ENCODE assay signal across 9 mouse cellular contexts in genomic region chr8:58912840-58913639, GRCm38 (mm10). TPM values are rescaled to one million over a fixed set of nuclear protein-coding genes. Genes with fewer than 3 reads are reported as not detected.
DNase-seq lines count a peak whose midpoint lies in the region; ATAC-seq and TF ChIP-seq lines count a peak whose summit lies in the region.
"Had no signal": no experiment of that assay in that cellular context is flagged by ENCODE, and none has a peak within 500 bp of the region (broad histone marks: within the 10 kb centered on the region; RNA-seq: fewer than 3 reads in every experiment).

No protein-coding gene starts in this region.

- 2% methylated on average over 30 of the region's 30 CpGs for WGBS in lung, embryonic 14.5 days
- 1% methylated on average over 30 of the region's 30 CpGs for WGBS in hindbrain, embryonic 10.5 days
- 2% methylated on average over 30 of the region's 30 CpGs for WGBS in limb, embryonic 10.5 days
- 6% methylated on average over 30 of the region's 30 CpGs for WGBS in olfactory bulb, adult 2 months

- TF ChIP-seq POLR2A in olfactory bulb, adult 2 months (IDR thresholded peaks at IDR 0.05; ENCODE audit: insufficient read depth, low read depth, low read length): no peak

- H3K27ac ChIP-seq in lung, embryonic 14.5 days (ENCODE audit: low read depth): no peak overlapping the region
- peak overlapping the region; percentile 63 for H3K27ac ChIP-seq in hindbrain, embryonic 10.5 days
- peak overlapping the region; percentile 75 for H3K27ac ChIP-seq in limb, embryonic 10.5 days
- peak overlapping the region; percentile 38 for H3K27ac ChIP-seq in olfactory bulb, adult 2 months (ENCODE audit: insufficient read depth, low read depth, low read length)

- DNase-seq in lung, embryonic 14.5 days: peak; percentile 56
- DNase-seq in lung, postnatal 14 days: no peak
- peak; percentile 35 for DNase-seq in embryo, embryonic 10.5 days (ENCODE audit: low spot score)
- DNase-seq in hindbrain, embryonic 10.5 days (ENCODE audit: low spot score): peak; percentile 34
- DNase-seq in limb, embryonic 10.5 days (ENCODE audit: low spot score): no peak
- DNase-seq in thymus, postnatal 36 days: no peak
- DNase-seq in ovary, adult 18-20 months (ENCODE audit: low spot score): no peak

- peak overlapping the region; percentile 85 for H3K4me2 ChIP-seq in lung, embryonic 14.5 days

- no peaks in the 10 kb centered on the region for H3K9me3 ChIP-seq in lung, embryonic 14.5 days (ENCODE audit: low read depth, low read length)
- no peaks in the 10 kb centered on the region for H3K9me3 ChIP-seq in hindbrain, embryonic 10.5 days
- H3K9me3 ChIP-seq in limb, embryonic 10.5 days (replicated peaks): no peaks in the 10 kb centered on the region

- H3K36me3 ChIP-seq in lung, embryonic 14.5 days (ENCODE audit: insufficient read depth): no peaks in the 10 kb centered on the region
- no peaks in the 10 kb centered on the region for H3K36me3 ChIP-seq in hindbrain, embryonic 10.5 days
- H3K36me3 ChIP-seq in limb, embryonic 10.5 days: no peaks in the 10 kb centered on the region

- peak overlapping the region; percentile 33; the same call in 1 of the 2 replicates for H3K9ac ChIP-seq in lung, embryonic 14.5 days

- peak; percentile 75 for ATAC-seq in lung, embryonic 14.5 days (ENCODE audit: insufficient read depth)

- peak overlapping the region; percentile 47 for H3K4me3 ChIP-seq in lung, embryonic 14.5 days (ENCODE audit: low read depth, low read length)
- H3K4me3 ChIP-seq in hindbrain, embryonic 10.5 days: peak overlapping the region; percentile 75
- peak overlapping the region; percentile 73 for H3K4me3 ChIP-seq in limb, embryonic 10.5 days
- peak overlapping the region; percentile 76 for H3K4me3 ChIP-seq in olfactory bulb, adult 2 months (ENCODE audit: insufficient read depth, low read depth, low read length)

- H3K27me3 ChIP-seq in lung, embryonic 14.5 days (ENCODE audit: insufficient read depth, low read length): 0 out of 2 replicates have a peak, but pooled peaks cover 9% of the 10 kb centered on the region
- peaks cover 27% of the 10 kb centered on the region for H3K27me3 ChIP-seq in hindbrain, embryonic 10.5 days (ENCODE audit: insufficient read depth, poor library complexity, severe bottlenecking)
- peaks cover 35% of the 10 kb centered on the region for H3K27me3 ChIP-seq in limb, embryonic 10.5 days (ENCODE audit: low read depth, poor library complexity, severe bottlenecking)

- TF ChIP-seq CTCF in lung, embryonic 14.5 days (IDR thresholded peaks at IDR 0.05; ENCODE audit: low read depth): no peak
- no peak for TF ChIP-seq CTCF in olfactory bulb, adult 2 months (IDR thresholded peaks at IDR 0.05; ENCODE audit: insufficient read depth, low read depth, low read length)

- peaks cover 4% of the 10 kb centered on the region; the same call in 1 of the 2 replicates for H3K4me1 ChIP-seq in lung, embryonic 14.5 days (ENCODE audit: insufficient read depth)
- H3K4me1 ChIP-seq in hindbrain, embryonic 10.5 days (replicated peaks): peaks cover 18% of the 10 kb centered on the region
- peaks cover 16% of the 10 kb centered on the region for H3K4me1 ChIP-seq in limb, embryonic 10.5 days
- peaks cover 5% of the 10 kb centered on the region for H3K4me1 ChIP-seq in olfactory bulb, adult 2 months (ENCODE audit: control insufficient read depth, insufficient read depth, low read length)

RNA-seq across cellular contexts. Expression of gene Galntl6, which starts 0.6 kb away (rescaled TPM):
- 0.12 and 0.19 TPM in 2 replicates for polyA plus RNA-seq in lung, embryonic 14.5 days (2014; fragmentation: Nextera tagmentation; extraction: Ambion mirVana)
- polyA plus RNA-seq in hindbrain, embryonic 10.5 days (2016; fragmentation: Nextera tagmentation; extraction: Ambion mirVana): 0.20 and 1.3 TPM in 2 replicates
- polyA plus RNA-seq in limb, embryonic 10.5 days (2016; fragmentation: Nextera tagmentation; extraction: Ambion mirVana): 0.38 and 0.73 TPM in 2 replicates
- polyA plus RNA-seq in olfactory bulb, adult 2 months (2012; ENCODE audit: insufficient read depth, insufficient read length, low replicate concordance, missing spikeins): not detected in 2 replicates

RNA-seq across cellular contexts. Expression of gene BC030500, which starts 1.5 kb away (rescaled TPM):
- 0.62 TPM in 2 replicates for polyA plus RNA-seq in lung, embryonic 14.5 days (2014; fragmentation: Nextera tagmentation; extraction: Ambion mirVana)
- 0.34 and 2.0 TPM in 2 replicates for polyA plus RNA-seq in hindbrain, embryonic 10.5 days (2016; fragmentation: Nextera tagmentation; extraction: Ambion mirVana)
- 1.1 and 1.6 TPM in 2 replicates for polyA plus RNA-seq in limb, embryonic 10.5 days (2016; fragmentation: Nextera tagmentation; extraction: Ambion mirVana)
- polyA plus RNA-seq in olfactory bulb, adult 2 months (2012; ENCODE audit: insufficient read depth, insufficient read length, low replicate concordance, missing spikeins): not detected in 2 replicates
- polyA plus RNA-seq: large intestine, adult 2 months had no signal

Comparison
In these comparisons a context has a peak if more than half of its experiments do, and no peak if none do; other contexts are left out.
1. DNase-seq: peak in lung, embryonic 14.5 days (single experiment), embryo, embryonic 10.5 days (single experiment) and hindbrain, embryonic 10.5 days (single experiment); none in lung, postnatal 14 days (single experiment), limb, embryonic 10.5 days (single experiment), thymus, postnatal 36 days (0 of 2) and ovary, adult 18-20 months (single experiment).
2. Peak in every context shown above with its lines, with median percentiles within 50 percentile points of each other: H3K4me3 ChIP-seq.